Mouse (Mus musculus) inflammation-experienced regulatory T-cells (primary cell): ENCODE data around the gene Ttc30a1. TPM values are rescaled to one million over a fixed set of nuclear protein-coding genes. Genes with fewer than 3 reads are reported as not detected.

Source experiments
- polyA plus RNA-seq, 2 experiments: library from polyadenylated mRNA; unstranded; fragments of 100-300 nt; shearing (Covaris generic); gene quantifications; one replicate each; pipeline ENCODE4 v1.2.1; 2017

The Ttc30a1 gene
- polyA plus RNA-seq: 1 to 10 TPM; 1.0 TPM

GRCm38 (mm10) chr2:75981440-75982081 lies at the start of gene Ttc30a1:
Ttc30a1 (minus strand) TSS chr2:75981967.

GRCm38 (mm10) chr2:75977752-75978368 lies 3.9 kb downstream of the Ttc30a1 start, which contains the start of gene Ttc30a2:
Ttc30a2 (minus strand) TSS chr2:75978170.

GRCm38 (mm10) chr2:75938117-75939063 lies 43.4 kb downstream of the Ttc30a1 start, which contains the start of gene Ttc30b:
Ttc30b (minus strand) TSS chr2:75938585.

Other genes with a start within 250 kb of the Ttc30a1 start
- gene Agps, start 149.8 kb downstream of the Ttc30a1 start, polyA plus RNA-seq: 10 to 100 TPM; 52.8 to 71.8 TPM
- 1 to 10 TPM in 1 of 2 experiments, under 1 TPM in 1; 0.91 to 2.8 TPM for gene Ttc30b, start 43.4 kb downstream of the Ttc30a1 start, polyA plus RNA-seq
- gene Ttc30a2, start 3.8 kb downstream of the Ttc30a1 start, polyA plus RNA-seq: not detected